Mouse (Mus musculus) neural tube, embryonic 14.5 days (tissue): ENCODE results near the gene Rgs5. TPM values are rescaled to one million over a fixed set of nuclear protein-coding genes. Genes with fewer than 3 reads are reported as not detected.

Experiments used
- ATAC-seq: fragments of 200-750 bp; cut with Nextera tagmentation; 2 replicates; pipeline ENCODE4 v1.8.0; 2017; ENCODE audit warnings: low read depth, mild to moderate bottlenecking, moderate TSS enrichment, moderate library complexity
- H3K27ac ChIP-seq: fragments of 300-500 bp; sonication (generic); 2 replicates; pipeline ENCODE4 v1.5.1; 2014; ENCODE audit warnings: low read depth, mild to moderate bottlenecking, control low read depth, low read length, moderate library complexity, mixed read lengths
- H3K27me3 ChIP-seq: fragments of 300-500 bp; sonication (generic); 2 replicates; pipeline ENCODE4 v1.6.1; 2014; ENCODE audit warnings: low read length; ENCODE audit not compliant: control insufficient read depth, insufficient read depth
- H3K36me3 ChIP-seq: fragments of 300-500 bp; sonication (generic); 2 replicates; pipeline ENCODE4 v1.6.1; 2014; ENCODE audit warnings: low read length, mixed read lengths; ENCODE audit not compliant: control insufficient read depth, insufficient read depth
- H3K4me1 ChIP-seq: fragments of 300-500 bp; sonication (generic); 2 replicates; pipeline ENCODE4 v1.6.1; 2014; ENCODE audit warnings: low read length; ENCODE audit not compliant: control insufficient read depth, insufficient read depth
- H3K4me2 ChIP-seq: fragments of 300-500 bp; sonication (generic); 2 replicates; pipeline ENCODE4 v1.6.1; 2014; ENCODE audit warnings: mild to moderate bottlenecking, low read depth, low read length, control low read depth
- H3K4me3 ChIP-seq: fragments of 300-500 bp; sonication (generic); 2 replicates; pipeline ENCODE4 v1.5.1; 2014; ENCODE audit warnings: low read depth, low read length, control low read depth, mixed read lengths
- H3K9ac ChIP-seq: fragments of 300-500 bp; sonication (generic); replicated peaks from 2 replicates; pipeline ENCODE4 v1.6.1; 2014; ENCODE audit warnings: low read depth, mild to moderate bottlenecking, control low read depth, low read length, mixed read lengths
- H3K9me3 ChIP-seq: fragments of 300-500 bp; sonication (generic); 2 replicates; pipeline ENCODE4 v1.6.1; 2016; ENCODE audit warnings: low read length; ENCODE audit not compliant: control insufficient read depth
- WGBS: fragments of 180-500 bp; shearing (Covaris S2); extraction: QIAGEN DNeasy Blood & Tissue Kit; methylation state at CpG from one replicate; pipeline ENCODE4 v1.1.7; 2014; 5-methylcytosine and 5-hydroxymethylcytosine counted together
- polyA plus RNA-seq: library from polyadenylated mRNA; unstranded; fragments of >200 nt; fragmentation: Nextera tagmentation; extraction: Ambion mirVana; gene quantifications from 2 replicates; pipeline ENCODE4 v1.2.1, GENCODE M21; 2014

Gene Rgs5
- polyA plus RNA-seq = 19.2 and 24.6 TPM in 2 replicates

DNA sequence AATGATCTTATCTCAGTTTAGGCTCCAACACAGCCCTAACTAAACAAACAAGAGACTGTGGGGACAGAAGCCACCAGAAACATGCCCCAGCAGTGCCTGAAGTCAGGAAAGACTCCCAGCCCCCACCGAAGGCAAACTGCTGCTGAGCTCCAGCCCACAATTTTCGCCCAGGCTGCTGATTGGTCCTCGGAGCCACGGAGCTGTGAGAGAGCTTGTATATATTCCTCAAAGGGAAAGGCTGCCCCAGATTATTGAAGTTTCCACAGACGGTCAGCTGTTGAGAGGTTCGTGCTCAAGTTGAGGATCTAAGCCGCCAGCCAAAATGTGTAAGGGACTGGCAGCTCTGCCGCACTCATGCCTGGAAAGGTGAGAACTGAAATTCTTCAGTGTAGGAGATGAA is at the start of gene Rgs5:
Gene Rgs5, plus strand, starts transcription at position 246 of the 400 bp plus-strand sequence.
- Histone ChIP-seq H3K9me3 (no peaks in the 10 kb centered on the region), H3K27me3 (no peaks in the 10 kb centered on the region), H3K4me2 (no peak within 1 kb of the TSS; the same call in 1 of the 2 replicates), H3K9ac (no peak within 1 kb of the TSS), H3K27ac (no peak within 1 kb of the TSS), H3K36me3 (no peaks in the 10 kb centered on the region), H3K4me3 (no peak within 1 kb of the TSS), H3K4me1 (no peaks in the 10 kb centered on the region)
- ATAC-seq = no peak
- 35% methylated on average over 8 of the region's 8 CpGs for WGBS

DNA sequence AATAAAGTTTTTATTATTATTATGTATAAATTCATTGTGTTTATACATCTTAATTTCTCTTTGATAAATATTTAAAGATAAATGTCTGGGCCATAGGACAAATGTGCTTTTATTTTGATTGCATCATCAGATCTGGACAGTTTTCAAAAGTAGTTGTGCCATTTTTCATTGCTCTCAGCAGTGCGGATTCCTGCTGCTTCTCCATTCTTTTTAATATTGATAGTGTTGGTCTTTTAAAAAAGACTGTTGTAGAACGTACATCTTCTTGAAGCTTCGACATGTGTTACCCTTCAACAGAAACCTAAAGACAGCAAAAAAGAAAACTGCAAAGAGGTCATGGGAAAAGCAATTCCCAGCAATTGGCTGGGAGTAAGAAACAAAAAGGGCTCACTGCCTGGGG is 49.1 kb upstream of the Rgs5 start:
- H3K4me3 ChIP-seq = no peak overlapping the region
- no peaks in the 10 kb centered on the region for H3K27me3 ChIP-seq
- H3K9ac ChIP-seq = no peak overlapping the region
- H3K27ac ChIP-seq = no peak overlapping the region
- H3K36me3 ChIP-seq = no peaks in the 10 kb centered on the region
- H3K4me2 ChIP-seq = no peak overlapping the region
- no peaks in the 10 kb centered on the region for H3K4me1 ChIP-seq
- WGBS = 35% methylated on average over 3 of the region's 3 CpGs
- no peaks in the 10 kb centered on the region for H3K9me3 ChIP-seq
- ATAC-seq = no peak

DNA sequence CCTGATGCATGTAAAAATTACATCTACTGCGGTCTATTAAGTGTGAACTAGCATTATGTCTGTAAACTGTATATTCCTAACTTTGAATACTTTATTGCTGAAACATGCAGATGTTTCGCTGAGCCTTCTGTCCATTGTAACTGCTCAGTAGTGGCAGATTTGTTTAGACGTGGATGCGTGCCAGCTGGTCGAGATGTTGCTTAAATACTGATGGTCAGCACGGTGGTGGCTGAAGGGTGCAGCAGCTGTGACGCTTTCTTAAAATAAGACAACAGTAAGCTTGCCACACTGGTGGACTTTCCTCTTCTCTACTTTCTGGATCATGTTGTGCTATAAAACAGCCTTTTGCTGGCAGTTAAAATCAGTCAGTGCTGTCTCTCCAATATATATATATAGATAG is 25.6 kb upstream of the Rgs5 start:
- ATAC-seq = no peak
- H3K27ac ChIP-seq = no peak overlapping the region
- 68% methylated on average over 7 of the region's 7 CpGs for WGBS
- H3K4me2 ChIP-seq = no peak overlapping the region
- H3K9me3 ChIP-seq = no peaks in the 10 kb centered on the region
- H3K9ac ChIP-seq = no peak overlapping the region
- H3K36me3 ChIP-seq = no peaks in the 10 kb centered on the region
- H3K4me3 ChIP-seq = no peak overlapping the region
- no peaks in the 10 kb centered on the region for H3K4me1 ChIP-seq
- H3K27me3 ChIP-seq = no peaks in the 10 kb centered on the region

DNA sequence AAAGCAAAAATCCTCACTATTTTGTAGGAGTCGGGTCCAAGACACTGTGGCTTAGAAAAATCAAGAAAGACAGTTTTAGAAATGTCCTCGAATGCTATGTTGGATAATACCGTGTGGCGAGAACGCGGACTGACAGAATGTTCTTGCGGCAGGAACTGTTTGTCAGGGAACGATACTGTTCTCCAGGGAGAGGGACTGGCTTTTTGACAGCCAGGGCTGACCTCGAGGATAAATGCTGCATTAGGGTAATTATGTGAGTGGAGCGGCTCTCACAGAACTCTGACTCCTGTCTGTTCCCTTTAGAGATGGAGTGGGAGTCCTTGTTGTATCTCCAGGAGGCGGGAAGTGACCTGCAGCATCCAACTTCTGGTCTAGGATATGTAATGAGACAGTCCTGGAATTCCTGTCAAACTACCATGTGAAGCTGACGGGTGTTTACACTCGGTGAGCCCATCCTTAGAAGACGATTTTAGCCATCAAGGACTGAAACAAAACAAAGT is 18.0 kb upstream of the Rgs5 start:
- Histone ChIP-seq H3K27me3 (no peaks in the 10 kb centered on the region), H3K9me3 (no peaks in the 10 kb centered on the region), H3K4me1 (no peaks in the 10 kb centered on the region), H3K27ac (no peak overlapping the region), H3K4me3 (no peak overlapping the region), H3K4me2 (no peak overlapping the region), H3K36me3 (no peaks in the 10 kb centered on the region), H3K9ac (no peak overlapping the region)
- 69% methylated on average over 14 of the region's 14 CpGs for WGBS
- ATAC-seq = no peak

DNA sequence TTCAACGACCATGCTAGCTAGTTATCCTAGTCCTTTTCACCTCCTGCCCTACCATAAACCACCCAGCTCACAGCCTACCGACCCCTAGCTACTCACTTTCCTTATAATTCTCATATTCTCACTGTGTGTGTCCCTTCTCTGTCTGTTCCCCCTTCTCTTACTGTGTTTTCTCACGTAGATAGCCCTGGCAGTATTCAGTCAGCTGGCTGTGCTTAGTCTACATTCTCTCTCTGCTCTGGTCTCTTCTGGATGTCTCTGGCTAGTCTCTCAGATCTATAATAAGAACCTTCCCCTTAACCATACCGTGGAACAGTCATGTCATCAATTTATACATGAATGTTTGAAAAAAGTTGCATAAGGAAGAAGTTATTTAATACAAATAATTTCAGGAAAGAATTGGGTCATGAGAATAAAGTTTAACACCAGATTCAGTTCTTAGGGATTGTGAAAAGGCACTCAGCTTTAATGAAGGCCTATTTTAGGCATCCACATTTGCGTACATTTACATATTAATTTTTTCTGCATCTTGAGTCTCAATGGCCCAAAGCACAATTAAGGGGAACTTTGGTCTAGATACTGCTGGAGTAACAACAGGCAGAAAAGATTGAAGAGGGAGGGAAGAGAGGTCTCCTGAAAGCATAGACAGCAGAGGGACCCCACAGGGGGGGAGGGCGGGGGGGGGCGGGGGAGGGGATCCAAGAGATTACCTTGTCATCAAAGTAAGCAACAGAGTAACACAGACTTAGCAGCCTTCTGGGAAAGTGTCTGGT is 10.2 kb upstream of the Rgs5 start:
- no peaks in the 10 kb centered on the region for H3K9me3 ChIP-seq
- 72% methylated on average over 7 of the region's 7 CpGs for WGBS
- H3K4me2 ChIP-seq = no peak overlapping the region
- no peaks in the 10 kb centered on the region for H3K4me1 ChIP-seq
- H3K27me3 ChIP-seq = no peaks in the 10 kb centered on the region
- H3K27ac ChIP-seq = no peak overlapping the region
- ATAC-seq = no peak
- H3K36me3 ChIP-seq = no peaks in the 10 kb centered on the region
- no peak overlapping the region for H3K9ac ChIP-seq
- H3K4me3 ChIP-seq = no peak overlapping the region

DNA sequence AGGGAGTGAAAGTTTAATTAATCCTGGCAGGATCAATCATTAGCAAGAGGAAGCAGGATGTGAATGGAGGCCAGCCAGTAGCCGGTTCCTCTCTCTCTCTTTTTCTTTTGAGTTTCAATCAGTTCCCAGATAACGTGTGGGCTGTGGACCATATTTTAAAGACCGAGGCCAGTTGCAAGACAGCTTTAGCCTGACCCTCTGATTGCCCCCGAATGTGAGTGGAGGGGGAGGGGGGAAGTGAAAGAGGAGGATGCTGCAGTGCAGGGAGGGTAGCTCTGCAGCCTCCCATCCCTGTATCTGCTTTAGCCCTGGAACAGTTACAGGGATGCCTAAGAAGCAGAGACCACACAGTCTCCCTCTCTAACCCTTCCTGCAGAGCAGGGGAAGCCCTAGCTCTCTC is 4.2 kb downstream of the Rgs5 start:
- H3K36me3 ChIP-seq = no peaks in the 10 kb centered on the region
- H3K9me3 ChIP-seq = no peaks in the 10 kb centered on the region
- H3K4me2 ChIP-seq = no peak overlapping the region
- ATAC-seq = no peak
- no peak overlapping the region for H3K4me3 ChIP-seq
- H3K9ac ChIP-seq = no peak overlapping the region
- 3% methylated on average over 4 of the region's 4 CpGs for WGBS
- H3K4me1 ChIP-seq = no peaks in the 10 kb centered on the region
- H3K27me3 ChIP-seq = no peaks in the 10 kb centered on the region
- no peak overlapping the region for H3K27ac ChIP-seq

DNA sequence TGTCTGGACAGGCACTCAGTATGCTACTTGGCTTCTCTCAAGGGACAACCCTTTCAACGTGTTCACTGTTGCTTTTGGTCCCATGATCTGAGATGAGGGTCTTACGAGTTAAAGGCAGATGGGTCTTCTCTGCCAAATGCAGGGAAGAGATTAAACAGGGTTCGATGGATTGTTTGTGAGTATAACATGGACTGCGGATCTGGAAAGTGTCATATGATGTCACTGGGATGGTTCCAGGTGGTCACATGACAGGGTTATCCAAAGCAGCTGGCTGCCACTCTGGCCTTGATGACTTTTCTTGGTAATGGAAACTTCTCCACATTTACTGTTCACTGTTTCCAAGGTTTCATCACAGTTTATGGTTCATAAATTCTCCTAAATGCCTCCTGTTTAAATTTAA is 12.0 kb downstream of the Rgs5 start:
- H3K9ac ChIP-seq = no peak overlapping the region
- H3K4me3 ChIP-seq = no peak overlapping the region
- no peaks in the 10 kb centered on the region for H3K27me3 ChIP-seq
- H3K36me3 ChIP-seq = no peaks in the 10 kb centered on the region
- H3K27ac ChIP-seq = no peak overlapping the region
- no peaks in the 10 kb centered on the region for H3K4me1 ChIP-seq
- ATAC-seq = no peak
- WGBS = 78% methylated on average over 4 of the region's 4 CpGs
- no peaks in the 10 kb centered on the region for H3K9me3 ChIP-seq
- H3K4me2 ChIP-seq = no peak overlapping the region

DNA sequence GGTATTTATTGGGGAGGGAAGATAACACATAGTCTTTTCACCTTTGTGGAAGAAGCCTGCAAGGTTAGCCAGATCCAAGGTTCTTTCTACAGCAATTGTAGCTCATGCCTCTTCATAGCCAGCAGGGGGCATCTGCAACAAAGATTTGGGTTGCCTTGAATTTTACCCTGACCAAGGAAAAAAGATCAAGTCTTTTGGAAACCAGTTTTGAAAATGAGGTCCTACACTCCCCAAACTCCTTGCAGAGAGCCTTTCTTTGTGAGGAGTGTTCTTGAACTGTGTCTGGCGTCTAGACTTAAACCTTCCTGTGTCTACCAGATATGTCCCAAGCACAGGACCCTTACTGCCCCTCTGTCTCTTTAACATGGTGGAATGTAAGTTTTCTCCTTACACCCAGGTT is 15.4 kb downstream of the Rgs5 start:
- Histone ChIP-seq H3K4me2 (no peak overlapping the region), H3K27me3 (no peaks in the 10 kb centered on the region), H3K27ac (no peak overlapping the region), H3K36me3 (no peaks in the 10 kb centered on the region), H3K4me3 (no peak overlapping the region), H3K9me3 (no peaks in the 10 kb centered on the region), H3K9ac (no peak overlapping the region), H3K4me1 (no peaks in the 10 kb centered on the region)
- ATAC-seq = no peak
- WGBS = 53% methylated on average over 1 of the region's 1 CpGs

DNA sequence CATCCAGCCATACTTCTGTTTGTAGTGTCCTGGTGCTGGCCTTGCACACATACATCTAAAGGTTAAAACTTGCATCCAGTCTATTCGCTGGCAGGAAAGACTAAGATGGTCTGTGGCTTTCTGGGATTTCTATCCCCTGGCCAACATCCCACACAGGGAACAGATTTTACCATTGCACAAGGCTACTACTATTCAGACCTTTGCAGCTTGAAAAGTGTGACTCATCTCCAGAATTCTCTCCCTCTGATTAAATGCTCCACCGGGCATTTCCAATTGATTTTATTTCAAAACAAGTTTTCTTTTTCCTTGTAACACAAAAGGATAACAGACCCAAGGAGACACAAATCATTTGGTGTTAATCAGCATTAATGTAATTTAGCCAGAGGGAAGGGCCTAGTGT is 16.5 kb downstream of the Rgs5 start:
- Histone ChIP-seq H3K27me3 (no peaks in the 10 kb centered on the region), H3K4me2 (no peak overlapping the region), H3K9ac (no peak overlapping the region), H3K4me1 (no peaks in the 10 kb centered on the region), H3K36me3 (no peaks in the 10 kb centered on the region), H3K9me3 (no peaks in the 10 kb centered on the region), H3K4me3 (no peak overlapping the region), H3K27ac (no peak overlapping the region)
- ATAC-seq = no peak
- WGBS = 85% methylated on average over 2 of the region's 2 CpGs
